Mouse (Mus musculus) cortical plate, adult 2 months (tissue): Measurements from ENCODE around the gene Lrrc29.

Source experiments
- CTCF ChIP-seq: fragments of 200-500 bp; IDR thresholded peaks from 2 replicates; pipeline ENCODE4 v1.5.1; 2011; ENCODE audit warnings: mild to moderate bottlenecking, control low read depth, low read length; ENCODE audit not compliant: insufficient read depth; ENCODE audit errors: extremely low read depth
- POLR2A ChIP-seq: fragments of 200-500 bp; IDR thresholded peaks from 2 replicates; pipeline ENCODE4 v1.6.1; 2011; ENCODE audit warnings: mild to moderate bottlenecking, low read length, control low read depth; ENCODE audit not compliant: insufficient read depth; ENCODE audit errors: extremely low read depth

GRCm38 (mm10) chr8:105342768-105343167 lies 16.7 kb upstream of the Lrrc29 start:
- TF ChIP-seq POLR2A (no peak), CTCF (no peak)
